Mouse (Mus musculus) heart, postnatal 0 days (tissue): ENCODE data around the gene Dnmbp. TPM values are rescaled to one million over a fixed set of nuclear protein-coding genes. Genes with fewer than 3 reads are reported as not detected.

Experiments used
- ATAC-seq: fragments of 200-750 bp; cut with Nextera tagmentation; 2 replicates; pipeline ENCODE4 v1.8.0; 2017; ENCODE audit warnings: low read depth, moderate number of reproducible peaks, moderate library complexity; ENCODE audit not compliant: insufficient read depth
- DNase-seq: peaks from one replicate; pipeline ENCODE4 v3.0.0-alpha.2; 2016; ENCODE audit warnings: low spot score
- H3K27ac ChIP-seq: fragments of 300-500 bp; sonication (generic); 2 replicates; pipeline ENCODE4 v1.5.1; 2014; ENCODE audit warnings: low read depth, mild to moderate bottlenecking
- H3K27me3 ChIP-seq: fragments of 300-500 bp; sonication (generic); 2 replicates; pipeline ENCODE4 v1.6.1; 2014; ENCODE audit warnings: low read length, mixed read lengths; ENCODE audit not compliant: control insufficient read depth, insufficient read depth
- H3K36me3 ChIP-seq: fragments of 300-500 bp; sonication (generic); replicated peaks from 2 replicates; pipeline ENCODE4 v1.6.1; 2014; ENCODE audit warnings: low read length, mixed read lengths; ENCODE audit not compliant: control insufficient read depth, insufficient read depth
- H3K4me1 ChIP-seq: fragments of 300-500 bp; sonication (generic); 2 replicates; pipeline ENCODE4 v1.6.1; 2014; ENCODE audit warnings: antibody characterized with exemption; ENCODE audit not compliant: control insufficient read depth, insufficient read depth
- H3K4me2 ChIP-seq: fragments of 300-500 bp; sonication (generic); 2 replicates; pipeline ENCODE4 v1.6.1; 2014; ENCODE audit warnings: low read depth, mild to moderate bottlenecking, low read length, moderate library complexity
- H3K4me3 ChIP-seq: fragments of 300-500 bp; sonication (generic); 2 replicates; pipeline ENCODE4 v1.5.1; 2014; ENCODE audit warnings: low read depth, low read length
- H3K9ac ChIP-seq: fragments of 300-500 bp; sonication (generic); replicated peaks from 2 replicates; pipeline ENCODE4 v1.6.1; 2014; ENCODE audit warnings: low read depth, low read length, mixed read lengths
- H3K9me3 ChIP-seq: fragments of 300-500 bp; sonication (generic); replicated peaks from 2 replicates; pipeline ENCODE4 v1.6.1; 2016; ENCODE audit warnings: low read length; ENCODE audit not compliant: control insufficient read depth
- CTCF ChIP-seq: IDR thresholded peaks from 2 replicates; pipeline ENCODE4 v1.5.1; 2016; ENCODE audit warnings: antibody characterized with exemption, control low read depth, low read depth
- EP300 ChIP-seq: IDR thresholded peaks from 2 replicates; pipeline ENCODE4 v1.6.1; 2016; ENCODE audit warnings: antibody characterized with exemption, low read depth
- WGBS: fragments of 180-500 bp; shearing (Covaris S2); extraction: QIAGEN DNeasy Blood & Tissue Kit; methylation state at CpG from one replicate; pipeline ENCODE4 v1.1.7; 2014; 5-methylcytosine and 5-hydroxymethylcytosine counted together
- polyA plus RNA-seq: library from polyadenylated mRNA; unstranded; fragments of >200 nt; fragmentation: Nextera tagmentation; extraction: Ambion mirVana; gene quantifications from 2 replicates; pipeline ENCODE4 v1.2.1, GENCODE M21; 2015
- total RNA-seq: library from RNA; depleted of rRNA; stranded (reverse); fragments of >200 nt; gene quantifications from 2 replicates; pipeline ENCODE4 v1.2.3, GENCODE M21; 2014; ENCODE audit warnings: low replicate concordance

Dnmbp gene
- total and polyA plus RNA-seq, 2 experiments from 2014 or later: 6.0 to 12.4 TPM

- Histone ChIP-seq H3K4me1 (peaks cover 3% of the 10 kb centered on the region; the same call in 1 of the 2 replicates), H3K9me3 (no peaks in the 10 kb centered on the region), H3K36me3 (no peaks in the 10 kb centered on the region), H3K27ac (no peak overlapping the region), H3K4me2 (no peak overlapping the region), H3K9ac (no peak overlapping the region), H3K27me3 (no peaks in the 10 kb centered on the region), H3K4me3 (no peak overlapping the region)
- TF ChIP-seq EP300 (no peak), CTCF (no peak)
- 40% methylated on average over 3 of the region's 3 CpGs for WGBS
- DNase-seq: no peak
- ATAC-seq: no peak
These were observed 59.6 kb downstream of the Dnmbp start for GRCm38 (mm10) chr19:43880420-43880819.

GRCm38 (mm10) chr19:43879401-43880212 lies 60.4 kb downstream of the Dnmbp start:
- Histone ChIP-seq H3K9ac (peak overlapping the region; percentile 61), H3K36me3 (no peaks in the 10 kb centered on the region), H3K27ac (peak overlapping the region; percentile 78), H3K27me3 (no peaks in the 10 kb centered on the region), H3K4me3 (peak overlapping the region; percentile 71), H3K4me1 (peaks cover 3% of the 10 kb centered on the region; the same call in 1 of the 2 replicates), H3K9me3 (no peaks in the 10 kb centered on the region), H3K4me2 (peak overlapping the region; percentile 80)
- TF ChIP-seq CTCF (peak; percentile 20), EP300 (no peak)
- 2% methylated on average over 41 of the region's 41 CpGs for WGBS
- ATAC-seq: peak; percentile 92
- peak; percentile 74 for DNase-seq

GRCm38 (mm10) chr19:43878111-43879092 lies 61.6 kb downstream of the Dnmbp start:
- Histone ChIP-seq H3K9ac (peak overlapping the region; percentile 61), H3K9me3 (no peaks in the 10 kb centered on the region), H3K36me3 (peaks cover 10% of the 10 kb centered on the region; the same call in 1 of the 2 replicates), H3K4me1 (peaks cover 3% of the 10 kb centered on the region; the same call in 1 of the 2 replicates), H3K27me3 (no peaks in the 10 kb centered on the region), H3K4me3 (peak overlapping the region; percentile 71), H3K27ac (no peak overlapping the region), H3K4me2 (peak overlapping the region; percentile 80)
- ATAC-seq (no peak), DNase-seq (no peak)
- TF ChIP-seq EP300: no peak
- no peak for TF ChIP-seq CTCF
- WGBS: 19% methylated on average over 17 of the region's 17 CpGs

- Histone ChIP-seq H3K27me3 (no peaks in the 10 kb centered on the region), H3K36me3 (peaks cover 20% of the 10 kb centered on the region), H3K4me3 (no peak overlapping the region), H3K27ac (no peak overlapping the region), H3K9me3 (no peaks in the 10 kb centered on the region), H3K9ac (no peak overlapping the region), H3K4me1 (peaks cover 3% of the 10 kb centered on the region; the same call in 1 of the 2 replicates), H3K4me2 (no peak overlapping the region)
- 88% methylated on average over 8 of the region's 8 CpGs for WGBS
- DNase-seq (no peak), ATAC-seq (no peak)
- no peak for TF ChIP-seq EP300
- TF ChIP-seq CTCF: no peak
These were observed 62.6 kb downstream of the Dnmbp start for GRCm38 (mm10) chr19:43877364-43877763.

- ATAC-seq (no peak), DNase-seq (no peak)
- Histone ChIP-seq H3K27ac (no peak overlapping the region), H3K9ac (no peak overlapping the region), H3K4me1 (peaks cover 3% of the 10 kb centered on the region; the same call in 1 of the 2 replicates), H3K4me2 (no peak overlapping the region), H3K36me3 (peaks cover 33% of the 10 kb centered on the region), H3K27me3 (no peaks in the 10 kb centered on the region), H3K4me3 (no peak overlapping the region), H3K9me3 (no peaks in the 10 kb centered on the region)
- WGBS: 57% methylated on average over 2 of the region's 2 CpGs
- TF ChIP-seq EP300: no peak
- no peak for TF ChIP-seq CTCF
These were observed 64.0 kb downstream of the Dnmbp start for GRCm38 (mm10) chr19:43875996-43876395.
